Mouse (Mus musculus) left cerebral cortex, postnatal 14 days (tissue): ENCODE results near the gene Fyb. TPM values are rescaled to one million over a fixed set of nuclear protein-coding genes. Genes with fewer than 3 reads are reported as not detected.
A peak's percentile ranks its signal among the peaks of the same experiment; 100 is the strongest.

ENCODE experiments used
- DNase-seq, 2 experiments: peaks; one replicate each; pipeline ENCODE4 v3.0.0; 2021 to 2022; ENCODE audit warnings: low spot score in 2 of 2, mixed read lengths in 1 of 2
- intact Hi-C: fragments of 180-260 bp; cut with DNase I; formaldehyde crosslinking; loops from one replicate; pipeline ENCODE4 v1.15.1; 2025
- long read RNA-seq, 2 experiments: library from polyadenylated mRNA; stranded (forward); transcript quantifications; one replicate each; pipeline ENCODE4 v2.0.0; 2021
- total RNA-seq, 2 experiments: library from RNA; stranded (reverse); gene quantifications; 2 replicates each; pipeline ENCODE4 v1.2.3; 2021

Fyb gene
- total RNA-seq = 10 to 100 TPM; 11.5 to 13.1 TPM
- long read RNA-seq, experiment 1, partial matches to known transcripts = 0 of 1 reads
- long read RNA-seq, experiment 1, other reads (novel, unspliced or antisense) = 1 of 1 reads
- long read RNA-seq, experiment 2 = 0 reads

- DNase-seq = no peak
- intact Hi-C loops = no loop called here
Measured at GRCm38 (mm10) chr15:6522653-6523167, at the start of gene Fyb. Fyb (plus strand) TSS chr15:6522853.

- no peak for DNase-seq
- intact Hi-C loops = no loop called here
Measured at GRCm38 (mm10) chr15:6483561-6483960, 39.1 kb upstream of the Fyb start.

GRCm38 (mm10) chr15:6492386-6492785 is 30.3 kb upstream of the Fyb start:
- intact Hi-C loops = no loop called here
- DNase-seq = no peak

GRCm38 (mm10) chr15:6498396-6499070 is 24.1 kb upstream of the Fyb start:
- no peak for DNase-seq
- intact Hi-C loops = no loop called here

- DNase-seq = peak in 1 of 2 experiments; percentile 9
- intact Hi-C loops = no loop called here
Measured at GRCm38 (mm10) chr15:6500787-6501186, 21.9 kb upstream of the Fyb start.

GRCm38 (mm10) chr15:6517525-6517924 is 5.1 kb upstream of the Fyb start:
- no peak for DNase-seq
- intact Hi-C loops = no loop called here

- intact Hi-C loops = no loop called here
- no peak for DNase-seq
Measured at GRCm38 (mm10) chr15:6519417-6520255, 3.0 kb upstream of the Fyb start.

GRCm38 (mm10) chr15:6520505-6521155 is 2.0 kb upstream of the Fyb start:
- no peak for DNase-seq
- intact Hi-C loops = no loop called here

- DNase-seq = no peak
- intact Hi-C loops = no loop called here
Measured at GRCm38 (mm10) chr15:6524801-6525200, 2.1 kb downstream of the Fyb start.

- intact Hi-C loops = no loop called here
- no peak for DNase-seq
Measured at GRCm38 (mm10) chr15:6525386-6525785, 2.7 kb downstream of the Fyb start.

- no peak for DNase-seq
- intact Hi-C loops = no loop called here
Measured at GRCm38 (mm10) chr15:6533858-6534343, 11.2 kb downstream of the Fyb start.

- intact Hi-C loops = no loop called here
- no peak for DNase-seq
Measured at GRCm38 (mm10) chr15:6534592-6534991, 11.9 kb downstream of the Fyb start.

GRCm38 (mm10) chr15:6539639-6540338 is 17.1 kb downstream of the Fyb start:
- intact Hi-C loops = no loop called here
- DNase-seq = no peak

- intact Hi-C loops = no loop called here
- no peak for DNase-seq
Measured at GRCm38 (mm10) chr15:6548911-6549310, 26.3 kb downstream of the Fyb start.

GRCm38 (mm10) chr15:6551875-6552274 is 29.2 kb downstream of the Fyb start:
- intact Hi-C loops = no loop called here
- DNase-seq = no peak

GRCm38 (mm10) chr15:6554742-6555141 is 32.1 kb downstream of the Fyb start:
- no peak for DNase-seq
- intact Hi-C loops = no loop called here

- DNase-seq = peak in 1 of 2 experiments; percentile 21
- intact Hi-C loops = no loop called here
Measured at GRCm38 (mm10) chr15:6555536-6555935, 32.9 kb downstream of the Fyb start.

GRCm38 (mm10) chr15:6556272-6556671 is 33.6 kb downstream of the Fyb start:
- intact Hi-C loops = no loop called here
- DNase-seq = no peak

GRCm38 (mm10) chr15:6556911-6557310 is 34.3 kb downstream of the Fyb start:
- DNase-seq = no peak

More at GRCm38 (mm10) chr15:6556911-6557310, 34.3 kb downstream of the Fyb start:
- intact Hi-C loops = no loop called here
